Mouse (Mus musculus) intestine, postnatal 0 days (tissue): ENCODE results near the gene Arhgef5. TPM values are rescaled to one million over a fixed set of nuclear protein-coding genes. Genes with fewer than 3 reads are reported as not detected.

Experiments
- ATAC-seq: fragments of 200-750 bp; cut with Nextera tagmentation; 2 replicates; pipeline ENCODE4 v1.8.0; 2017; ENCODE audit warnings: mild to moderate bottlenecking, moderate TSS enrichment, moderate library complexity
- H3K27ac ChIP-seq: fragments of 300-500 bp; sonication (generic); 2 replicates; pipeline ENCODE4 v1.5.1; 2014; ENCODE audit warnings: mild to moderate bottlenecking, low read depth, low read length, moderate library complexity
- H3K27me3 ChIP-seq: fragments of 300-500 bp; sonication (generic); replicated peaks from 2 replicates; pipeline ENCODE4 v1.6.1; 2014; ENCODE audit warnings: low read length, mixed read lengths; ENCODE audit not compliant: control insufficient read depth, insufficient read depth
- H3K36me3 ChIP-seq: fragments of 300-500 bp; sonication (generic); 2 replicates; pipeline ENCODE4 v1.6.1; 2014; ENCODE audit warnings: mild to moderate bottlenecking, moderate library complexity; ENCODE audit not compliant: control insufficient read depth, insufficient read depth
- H3K4me1 ChIP-seq: fragments of 300-500 bp; sonication (generic); replicated peaks from 2 replicates; pipeline ENCODE4 v1.6.1; 2014; ENCODE audit warnings: antibody characterized with exemption, low read length, mixed read lengths; ENCODE audit not compliant: control insufficient read depth, insufficient read depth
- H3K4me2 ChIP-seq: fragments of 300-500 bp; sonication (generic); replicated peaks from 2 replicates; pipeline ENCODE4 v1.6.1; 2014; ENCODE audit warnings: low read depth, mild to moderate bottlenecking, moderate library complexity
- H3K4me3 ChIP-seq: fragments of 300-500 bp; sonication (generic); 2 replicates; pipeline ENCODE4 v1.5.1; 2014; ENCODE audit warnings: low read depth, low read length
- H3K9ac ChIP-seq: fragments of 300-500 bp; sonication (generic); 2 replicates; pipeline ENCODE4 v1.6.1; 2014; ENCODE audit warnings: mild to moderate bottlenecking, low read depth, low read length
- H3K9me3 ChIP-seq: fragments of 300-500 bp; sonication (generic); 2 replicates; pipeline ENCODE4 v1.6.1; 2016; ENCODE audit warnings: mixed run types; ENCODE audit not compliant: control insufficient read depth
- CTCF ChIP-seq: sonication (generic); IDR thresholded peaks from 2 replicates; pipeline ENCODE4 v1.5.1; 2016; ENCODE audit warnings: low read depth, mild to moderate bottlenecking, control low read depth, antibody characterized with exemption, moderate library complexity
- WGBS: fragments of 180-500 bp; shearing (Covaris S2); extraction: QIAGEN DNeasy Blood & Tissue Kit; methylation state at CpG from one replicate; pipeline ENCODE4 v1.1.7; 2014; 5-methylcytosine and 5-hydroxymethylcytosine counted together
- polyA plus RNA-seq: library from polyadenylated mRNA; unstranded; fragments of >200 nt; fragmentation: Nextera tagmentation; extraction: Ambion mirVana; gene quantifications from 2 replicates; pipeline ENCODE4 v1.2.1, GENCODE M21; 2015

The Arhgef5 gene
- polyA plus RNA-seq, 1 experiment from 2014 or later, result 20.4 TPM

GRCm38 (mm10) chr6:43310071-43310470, 44.7 kb downstream of the Arhgef5 start:
- no peak for ATAC-seq
- H3K36me3 ChIP-seq, result no peaks in the 10 kb centered on the region
- H3K27me3 ChIP-seq, result no peaks in the 10 kb centered on the region
- no peaks in the 10 kb centered on the region for H3K4me1 ChIP-seq
- H3K27ac ChIP-seq, result no peak overlapping the region
- no peak overlapping the region for H3K4me2 ChIP-seq
- no peak overlapping the region for H3K9ac ChIP-seq
- WGBS, result 59% methylated on average over 6 of the region's 6 CpGs
- H3K4me3 ChIP-seq, result no peak overlapping the region
- TF ChIP-seq CTCF, result no peak
- no peaks in the 10 kb centered on the region for H3K9me3 ChIP-seq

GRCm38 (mm10) chr6:43312546-43312945, 47.2 kb downstream of the Arhgef5 start:
- H3K9me3 ChIP-seq, result no peaks in the 10 kb centered on the region
- H3K4me3 ChIP-seq, result no peak overlapping the region
- H3K9ac ChIP-seq, result no peak overlapping the region
- no peaks in the 10 kb centered on the region for H3K36me3 ChIP-seq
- TF ChIP-seq CTCF, result no peak
- ATAC-seq, result no peak
- no peak overlapping the region for H3K27ac ChIP-seq
- H3K4me2 ChIP-seq, result no peak overlapping the region
- no peaks in the 10 kb centered on the region for H3K4me1 ChIP-seq
- no peaks in the 10 kb centered on the region for H3K27me3 ChIP-seq

GRCm38 (mm10) chr6:43312961-43313656, 47.7 kb downstream of the Arhgef5 start:
- Histone ChIP-seq H3K36me3 (no peaks in the 10 kb centered on the region), H3K9ac (no peak overlapping the region), H3K4me3 (no peak overlapping the region), H3K9me3 (no peaks in the 10 kb centered on the region), H3K4me2 (no peak overlapping the region), H3K27ac (no peak overlapping the region), H3K27me3 (no peaks in the 10 kb centered on the region), H3K4me1 (no peaks in the 10 kb centered on the region)
- 47% methylated on average over 8 of the region's 8 CpGs for WGBS
- no peak for ATAC-seq
- TF ChIP-seq CTCF, result no peak

- Histone ChIP-seq H3K4me3 (no peak overlapping the region), H3K4me1 (no peaks in the 10 kb centered on the region; the same call in 1 of the 2 replicates), H3K27me3 (no peaks in the 10 kb centered on the region), H3K36me3 (no peaks in the 10 kb centered on the region), H3K9ac (no peak overlapping the region), H3K9me3 (no peaks in the 10 kb centered on the region), H3K4me2 (no peak overlapping the region), H3K27ac (no peak overlapping the region)
- 69% methylated on average over 4 of the region's 4 CpGs for WGBS
- ATAC-seq, result no peak
- no peak for TF ChIP-seq CTCF
Measured at GRCm38 (mm10) chr6:43333479-43333878, 68.1 kb downstream of the Arhgef5 start.

GRCm38 (mm10) chr6:43335619-43336234, 70.3 kb downstream of the Arhgef5 start:
- Histone ChIP-seq H3K4me3 (no peak overlapping the region), H3K9me3 (no peaks in the 10 kb centered on the region), H3K36me3 (no peaks in the 10 kb centered on the region), H3K27ac (no peak overlapping the region), H3K9ac (no peak overlapping the region), H3K4me1 (no peaks in the 10 kb centered on the region; the same call in 1 of the 2 replicates), H3K4me2 (no peak overlapping the region), H3K27me3 (no peaks in the 10 kb centered on the region)
- no peak for ATAC-seq
- 45% methylated on average over 3 of the region's 3 CpGs for WGBS
- TF ChIP-seq CTCF, result peak; percentile 52

- Histone ChIP-seq H3K9me3 (no peaks in the 10 kb centered on the region), H3K4me1 (no peaks in the 10 kb centered on the region; the same call in 1 of the 2 replicates), H3K27me3 (no peaks in the 10 kb centered on the region), H3K9ac (no peak overlapping the region), H3K4me3 (no peak overlapping the region), H3K4me2 (no peak overlapping the region), H3K27ac (no peak overlapping the region), H3K36me3 (no peaks in the 10 kb centered on the region)
- 28% methylated on average over 10 of the region's 10 CpGs for WGBS
- no peak for TF ChIP-seq CTCF
- no peak for ATAC-seq
Measured at GRCm38 (mm10) chr6:43337491-43337961, 72.1 kb downstream of the Arhgef5 start.
